Mouse (Mus musculus): ENCODE results near the gene Zglp1.

- no peak for TF ChIP-seq CTCF (IDR thresholded peaks at IDR 0.05 in 2 of 3, conservative IDR thresholded peaks at IDR 0.05 in 1 of 3; ENCODE audit: control insufficient read depth in 1 of 3, insufficient read depth in 1 of 3, low read depth in 2 of 3, low read length in 3 of 3, poor library complexity in 1 of 3, severe bottlenecking in 1 of 3)
- TF ChIP-seq BHLHE40 (IDR thresholded peaks at IDR 0.05; ENCODE audit: borderline replicate concordance, low read depth, low read length): no peak
- no peak for TF ChIP-seq ZC3H11A (IDR thresholded peaks at IDR 0.05; ENCODE audit: low read depth, low read length)
- no peak for TF ChIP-seq ZNF384 (IDR thresholded peaks at IDR 0.05; ENCODE audit: low read depth, low read length)
- no peak for TF ChIP-seq MAFK (IDR thresholded peaks at IDR 0.05; ENCODE audit: borderline replicate concordance, low read depth, low read length)
- peak in 1 of 2 experiments; percentile 99; a peak in 2 of 4 replicates for TF ChIP-seq POLR2A (IDR thresholded peaks at IDR 0.05; ENCODE audit: control insufficient read depth in 1 of 2, insufficient read depth in 1 of 2, low read depth in 1 of 2, low read length in 2 of 2, poor library complexity in 1 of 2)
- no peak for TF ChIP-seq JUND (IDR thresholded peaks at IDR 0.05; ENCODE audit: low read depth, low read length)
These were observed 51.2 kb downstream of the Zglp1 start, which contains the start of gene Icam1 for GRCm38 (mm10) chr9:21015571-21016130.

Data from MEL (cell line).